Mouse (Mus musculus) limb, embryonic 15.5 days (tissue): Measurements from ENCODE around the gene Ttc9. TPM values are rescaled to one million over a fixed set of nuclear protein-coding genes. Genes with fewer than 3 reads are reported as not detected.

Experiments
- ATAC-seq: fragments of 200-750 bp; cut with Nextera tagmentation; 2 replicates; pipeline ENCODE4 v1.8.0; 2017; ENCODE audit warnings: low read depth, moderate TSS enrichment; ENCODE audit not compliant: insufficient number of reproducible peaks, low FRiP score, low TSS enrichment
- H3K27ac ChIP-seq: fragments of 300-500 bp; sonication (generic); 2 replicates; pipeline ENCODE4 v1.5.1; 2015; ENCODE audit warnings: moderate library complexity, mild to moderate bottlenecking, inconsistent platforms
- H3K27me3 ChIP-seq: fragments of 300-500 bp; sonication (generic); 2 replicates; pipeline ENCODE4 v1.6.1; 2015; ENCODE audit warnings: inconsistent platforms
- H3K36me3 ChIP-seq: fragments of 300-500 bp; sonication (generic); 2 replicates; pipeline ENCODE4 v1.6.1; 2015; ENCODE audit warnings: inconsistent platforms
- H3K4me1 ChIP-seq: fragments of 300-500 bp; sonication (generic); 2 replicates; pipeline ENCODE4 v1.6.1; 2015; ENCODE audit warnings: inconsistent platforms
- H3K4me2 ChIP-seq: fragments of 300-500 bp; sonication (generic); 2 replicates; pipeline ENCODE4 v1.6.1; 2015; ENCODE audit warnings: mild to moderate bottlenecking, inconsistent platforms
- H3K4me3 ChIP-seq: fragments of 300-500 bp; sonication (generic); 2 replicates; pipeline ENCODE4 v1.5.1; 2015; ENCODE audit warnings: mild to moderate bottlenecking, inconsistent platforms
- H3K9ac ChIP-seq: fragments of 300-500 bp; sonication (generic); 2 replicates; pipeline ENCODE4 v1.6.1; 2015; ENCODE audit warnings: inconsistent platforms
- H3K9me3 ChIP-seq: fragments of 300-500 bp; sonication (generic); 2 replicates; pipeline ENCODE4 v1.6.1; 2016; ENCODE audit warnings: inconsistent platforms
- WGBS: fragments of 180-500 bp; shearing (Covaris S2); methylation state at CpG from one replicate; pipeline ENCODE4 v1.1.7; 2015; 5-methylcytosine and 5-hydroxymethylcytosine counted together
- polyA plus RNA-seq: library from polyadenylated mRNA; unstranded; fragments of >200 nt; fragmentation: Nextera tagmentation; extraction: Ambion mirVana; gene quantifications from 2 replicates; pipeline ENCODE4 v1.2.1, GENCODE M21; 2015

Ttc9 gene
- polyA plus RNA-seq, 1 experiment from 2014 or later: 2.4 TPM

GRCm38 (mm10) chr12:81663906-81664305 is 32.9 kb downstream of the Ttc9 start:
- WGBS: 66% methylated on average over 5 of the region's 5 CpGs

DNA sequence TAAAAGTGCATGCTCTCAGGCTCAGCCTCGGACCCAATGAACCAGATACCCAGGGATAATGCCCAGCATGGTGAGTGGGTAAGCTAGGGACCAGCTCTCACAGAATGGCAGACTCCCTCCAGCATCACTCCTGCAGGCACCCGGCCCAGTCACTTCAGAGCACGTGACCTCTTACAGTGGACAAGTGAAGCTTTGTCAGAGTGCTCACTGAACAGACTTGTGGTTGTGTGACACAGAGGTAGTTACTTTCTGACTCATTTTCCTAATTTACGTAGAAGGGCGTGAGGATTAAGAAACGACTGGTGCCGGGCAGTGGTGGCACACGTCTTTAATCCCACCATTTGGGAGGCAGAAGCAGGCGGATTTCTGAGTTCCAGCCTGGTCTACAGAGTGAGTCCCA is 37.4 kb downstream of the Ttc9 start:
- Histone ChIP-seq H3K4me2 (no peak overlapping the region), H3K9ac (no peak overlapping the region), H3K27ac (no peak overlapping the region), H3K36me3 (no peaks in the 10 kb centered on the region), H3K4me1 (no peaks in the 10 kb centered on the region), H3K9me3 (no peaks in the 10 kb centered on the region), H3K4me3 (no peak overlapping the region), H3K27me3 (no peaks in the 10 kb centered on the region)
- 75% methylated on average over 9 of the region's 9 CpGs for WGBS
- ATAC-seq: no peak

More at GRCm38 (mm10) chr12:81663906-81664305, 32.9 kb downstream of the Ttc9 start:
- H3K9ac ChIP-seq: no peak overlapping the region
- H3K4me3 ChIP-seq: no peak overlapping the region
- no peak for ATAC-seq
- no peaks in the 10 kb centered on the region for H3K36me3 ChIP-seq
- H3K4me1 ChIP-seq: no peaks in the 10 kb centered on the region
- no peak overlapping the region for H3K27ac ChIP-seq
- no peaks in the 10 kb centered on the region for H3K27me3 ChIP-seq
- no peak overlapping the region for H3K4me2 ChIP-seq
- no peaks in the 10 kb centered on the region for H3K9me3 ChIP-seq

DNA sequence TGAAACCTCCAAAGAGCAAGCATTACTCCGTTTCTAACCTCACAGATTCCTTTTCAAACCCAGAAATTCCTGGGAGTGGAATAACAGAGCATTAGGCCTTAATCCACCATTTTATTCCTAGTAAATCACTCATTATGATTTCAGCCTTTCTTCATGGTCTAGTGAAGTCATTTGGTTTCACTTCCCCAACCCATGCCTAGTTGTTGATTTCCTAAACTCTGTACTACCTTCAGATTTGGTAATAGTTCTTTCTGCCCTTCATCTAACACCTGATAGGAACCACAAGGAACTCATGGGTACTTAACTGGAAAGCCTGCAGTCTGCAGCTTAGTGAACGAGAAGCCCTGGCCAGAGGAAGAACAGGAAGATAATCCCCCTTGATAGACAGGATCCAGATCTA is 44.5 kb downstream of the Ttc9 start:
- H3K4me2 ChIP-seq: no peak overlapping the region
- 56% methylated on average over 2 of the region's 2 CpGs for WGBS
- H3K9ac ChIP-seq: no peak overlapping the region
- no peak overlapping the region for H3K27ac ChIP-seq
- H3K9me3 ChIP-seq: no peaks in the 10 kb centered on the region
- H3K4me3 ChIP-seq: no peak overlapping the region
- no peaks in the 10 kb centered on the region for H3K36me3 ChIP-seq
- no peak for ATAC-seq
- no peaks in the 10 kb centered on the region for H3K27me3 ChIP-seq
- 0 out of 2 replicates have a peak, but pooled peaks cover 4% of the 10 kb centered on the region for H3K4me1 ChIP-seq

DNA sequence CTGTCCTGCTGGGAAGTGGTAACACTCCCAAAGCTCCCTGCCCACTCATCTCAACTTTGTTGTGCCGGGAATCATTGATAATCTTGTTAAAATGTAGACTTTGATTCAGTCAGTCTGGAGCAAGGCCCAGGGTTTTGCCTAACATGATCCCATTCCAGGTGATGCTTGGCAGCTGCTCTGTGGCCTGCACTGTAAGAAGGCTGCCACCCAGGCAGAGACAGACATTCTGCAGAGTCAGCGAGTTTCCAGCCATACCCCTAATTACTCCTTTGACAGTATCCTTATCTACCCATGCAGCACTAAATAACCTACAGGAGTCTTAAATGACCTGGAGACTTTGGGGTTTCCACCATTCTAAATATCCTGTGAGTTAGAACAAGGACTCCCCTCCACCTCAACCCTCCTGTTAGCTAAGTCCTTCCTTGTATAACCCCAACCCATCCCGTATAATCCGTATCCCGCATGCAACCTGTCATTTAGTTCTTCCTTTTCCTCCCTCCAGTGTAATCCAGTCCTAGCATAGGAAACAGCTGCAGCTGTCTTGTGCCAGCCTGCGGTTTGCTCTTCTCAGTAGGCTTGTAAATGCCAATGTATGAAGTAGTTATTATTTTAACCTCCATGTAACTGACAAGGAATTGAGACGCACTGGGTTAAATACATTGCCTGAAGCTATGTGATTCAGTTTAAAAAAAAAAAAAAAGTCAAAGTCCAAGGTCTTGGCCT is 48.9 kb downstream of the Ttc9 start:
- Histone ChIP-seq H3K36me3 (no peaks in the 10 kb centered on the region), H3K27ac (no peak overlapping the region), H3K4me1 (0 out of 2 replicates have a peak, but pooled peaks cover 4% of the 10 kb centered on the region), H3K27me3 (no peaks in the 10 kb centered on the region), H3K4me3 (no peak overlapping the region), H3K4me2 (no peak overlapping the region), H3K9ac (no peak overlapping the region), H3K9me3 (no peaks in the 10 kb centered on the region)
- ATAC-seq: no peak
- 45% methylated on average over 7 of the region's 7 CpGs for WGBS

DNA sequence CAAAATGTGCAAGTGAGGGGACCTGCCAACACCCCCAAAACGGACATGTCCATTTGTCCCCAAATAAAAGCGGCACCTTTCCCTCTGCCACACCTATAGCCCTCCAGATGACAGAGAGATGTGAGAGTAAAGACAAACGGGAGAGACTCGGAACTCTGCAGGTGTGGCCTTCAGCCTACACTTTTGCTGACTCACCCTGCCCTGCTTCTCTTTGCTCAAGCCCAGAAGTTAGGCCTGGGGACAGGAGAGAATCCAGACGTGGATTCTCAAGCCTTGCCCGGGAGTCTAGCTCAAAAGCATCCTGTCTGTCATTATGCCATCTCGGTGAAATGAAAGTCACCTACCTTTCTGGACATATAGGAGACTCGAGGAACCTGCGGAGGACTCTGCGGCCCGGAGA is 52.3 kb downstream of the Ttc9 start:
- 65% methylated on average over 11 of the region's 11 CpGs for WGBS
- Histone ChIP-seq H3K4me1 (0 out of 2 replicates have a peak, but pooled peaks cover 4% of the 10 kb centered on the region), H3K36me3 (no peaks in the 10 kb centered on the region), H3K27me3 (no peaks in the 10 kb centered on the region), H3K4me2 (no peak overlapping the region), H3K4me3 (no peak overlapping the region), H3K27ac (no peak overlapping the region), H3K9ac (no peak overlapping the region), H3K9me3 (no peaks in the 10 kb centered on the region)
- ATAC-seq: no peak

DNA sequence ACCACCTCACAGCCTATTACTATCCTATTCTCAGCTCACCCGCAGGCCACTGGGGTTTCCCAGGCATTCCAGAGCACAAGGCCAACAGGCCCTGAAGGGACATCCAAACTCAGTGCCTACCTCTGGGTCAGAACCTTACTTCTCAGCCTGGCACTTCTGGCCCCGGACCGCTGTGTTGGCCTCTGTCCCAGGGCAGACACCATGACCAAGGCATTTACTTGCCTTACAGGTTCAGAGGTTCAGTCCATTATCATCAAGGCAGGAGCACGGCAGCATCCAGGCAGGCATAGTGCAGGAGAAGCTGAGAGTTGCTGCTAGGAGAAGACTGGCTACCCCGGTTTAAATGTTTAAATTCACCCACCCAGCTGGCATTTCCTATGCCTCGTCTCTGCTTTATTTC is 53.0 kb downstream of the Ttc9 start:
- no peaks in the 10 kb centered on the region for H3K9me3 ChIP-seq
- H3K4me1 ChIP-seq: 0 out of 2 replicates have a peak, but pooled peaks cover 4% of the 10 kb centered on the region
- H3K27ac ChIP-seq: no peak overlapping the region
- no peak overlapping the region for H3K9ac ChIP-seq
- 82% methylated on average over 6 of the region's 6 CpGs for WGBS
- no peaks in the 10 kb centered on the region for H3K27me3 ChIP-seq
- H3K4me2 ChIP-seq: no peak overlapping the region
- no peaks in the 10 kb centered on the region for H3K36me3 ChIP-seq
- H3K4me3 ChIP-seq: no peak overlapping the region
- ATAC-seq: no peak

DNA sequence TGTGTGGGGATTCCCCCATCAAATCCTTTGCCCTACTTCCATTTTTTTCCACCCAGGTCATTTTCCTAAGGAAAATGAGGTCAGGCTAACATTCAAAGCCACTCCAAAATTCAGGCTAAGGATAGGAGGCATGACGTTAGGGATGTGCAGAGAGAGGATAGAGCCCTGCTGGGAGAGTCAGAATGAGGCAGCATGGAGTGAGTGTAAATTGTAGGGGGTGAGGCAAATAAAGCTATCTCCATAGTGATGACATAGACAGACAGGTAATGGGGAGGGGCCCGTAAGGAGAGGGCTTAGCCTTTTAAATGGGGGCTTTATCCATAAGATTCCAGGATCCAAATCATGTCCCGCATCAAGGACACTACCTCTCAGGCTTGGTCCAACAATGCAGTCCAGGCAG is 54.9 kb downstream of the Ttc9 start:
- WGBS: 75% methylated on average over 3 of the region's 3 CpGs
- H3K4me3 ChIP-seq: no peak overlapping the region
- no peak for ATAC-seq
- no peaks in the 10 kb centered on the region for H3K4me1 ChIP-seq
- no peak overlapping the region for H3K4me2 ChIP-seq
- H3K36me3 ChIP-seq: no peaks in the 10 kb centered on the region
- no peaks in the 10 kb centered on the region for H3K27me3 ChIP-seq
- H3K9me3 ChIP-seq: no peaks in the 10 kb centered on the region
- H3K9ac ChIP-seq: no peak overlapping the region
- no peak overlapping the region for H3K27ac ChIP-seq

GRCm38 (mm10) chr12:81686406-81687117 is 55.5 kb downstream of the Ttc9 start:
- ATAC-seq: no peak
- H3K27ac ChIP-seq: no peak overlapping the region
- WGBS: 55% methylated on average over 12 of the region's 12 CpGs
- no peak overlapping the region for H3K9ac ChIP-seq
- H3K4me2 ChIP-seq: no peak overlapping the region
- no peak overlapping the region for H3K4me3 ChIP-seq
- H3K27me3 ChIP-seq: no peaks in the 10 kb centered on the region
- no peaks in the 10 kb centered on the region for H3K9me3 ChIP-seq
- no peaks in the 10 kb centered on the region for H3K36me3 ChIP-seq
- H3K4me1 ChIP-seq: no peaks in the 10 kb centered on the region

DNA sequence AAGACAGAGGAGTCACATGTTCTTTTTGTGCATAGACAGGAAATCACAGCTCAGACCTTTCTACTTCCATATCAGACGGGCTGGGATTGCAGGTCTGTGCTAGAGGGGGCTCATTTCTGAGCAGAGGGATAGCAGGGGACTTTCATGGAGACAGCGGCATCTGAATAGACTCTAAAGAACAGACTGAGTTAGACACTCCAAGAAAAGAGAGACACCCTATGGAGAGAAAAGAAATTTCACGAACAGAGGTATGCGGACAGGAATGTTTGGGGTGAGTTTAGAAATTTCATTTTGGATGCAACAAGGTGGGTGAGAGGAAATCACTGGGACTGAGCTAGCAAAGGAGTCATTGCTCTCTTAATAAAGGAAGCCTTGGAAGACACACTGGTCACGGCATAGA is 56.8 kb downstream of the Ttc9 start:
- H3K9me3 ChIP-seq: no peaks in the 10 kb centered on the region
- H3K4me1 ChIP-seq: no peaks in the 10 kb centered on the region
- H3K27ac ChIP-seq: no peak overlapping the region
- H3K4me2 ChIP-seq: no peak overlapping the region
- H3K27me3 ChIP-seq: no peaks in the 10 kb centered on the region
- H3K9ac ChIP-seq: no peak overlapping the region
- no peak overlapping the region for H3K4me3 ChIP-seq
- no peaks in the 10 kb centered on the region for H3K36me3 ChIP-seq
- ATAC-seq: no peak
- 84% methylated on average over 5 of the region's 5 CpGs for WGBS

- no peak overlapping the region for H3K27ac ChIP-seq
- H3K4me2 ChIP-seq: no peak overlapping the region
- H3K4me3 ChIP-seq: no peak overlapping the region
- no peak for ATAC-seq
- H3K27me3 ChIP-seq: no peaks in the 10 kb centered on the region
- H3K9ac ChIP-seq: no peak overlapping the region
- no peaks in the 10 kb centered on the region for H3K9me3 ChIP-seq
- H3K4me1 ChIP-seq: no peaks in the 10 kb centered on the region
- WGBS: 88% methylated on average over 4 of the region's 4 CpGs
- no peaks in the 10 kb centered on the region for H3K36me3 ChIP-seq
Measured at GRCm38 (mm10) chr12:81688537-81688936, 57.5 kb downstream of the Ttc9 start.

GRCm38 (mm10) chr12:81689505-81690056 is 58.5 kb downstream of the Ttc9 start:
- Histone ChIP-seq H3K4me1 (no peaks in the 10 kb centered on the region), H3K9ac (no peak overlapping the region), H3K27me3 (no peaks in the 10 kb centered on the region), H3K36me3 (no peaks in the 10 kb centered on the region), H3K4me3 (no peak overlapping the region), H3K27ac (no peak overlapping the region), H3K4me2 (no peak overlapping the region), H3K9me3 (no peaks in the 10 kb centered on the region)
- WGBS: 56% methylated on average over 4 of the region's 4 CpGs
- no peak for ATAC-seq

DNA sequence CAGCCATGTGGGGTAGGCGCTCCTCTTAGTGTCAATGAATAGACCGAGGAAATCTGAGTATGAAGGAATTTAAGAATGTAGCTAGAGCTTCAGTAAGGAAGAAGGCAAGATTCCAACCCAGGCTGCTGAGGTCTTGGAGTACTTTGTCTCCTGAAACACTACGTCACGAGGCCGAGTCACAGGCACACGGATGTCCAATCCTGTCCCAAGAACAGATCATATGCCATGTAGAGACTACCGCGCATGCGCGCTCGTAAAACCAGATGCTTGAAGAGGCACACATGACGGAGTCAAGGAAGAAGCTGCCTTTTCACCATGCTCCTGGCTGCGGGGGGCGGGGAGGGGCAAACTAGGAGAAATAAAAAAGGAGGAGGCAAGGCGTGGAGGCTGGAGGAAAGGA is 59.1 kb downstream of the Ttc9 start:
- Histone ChIP-seq H3K4me3 (no peak overlapping the region), H3K4me2 (no peak overlapping the region), H3K27me3 (no peaks in the 10 kb centered on the region), H3K4me1 (no peaks in the 10 kb centered on the region), H3K9ac (no peak overlapping the region), H3K9me3 (no peaks in the 10 kb centered on the region), H3K36me3 (no peaks in the 10 kb centered on the region), H3K27ac (no peak overlapping the region)
- ATAC-seq: no peak
- WGBS: 91% methylated on average over 15 of the region's 15 CpGs
